ENCODE assay signal across 9 mouse cellular contexts in genomic region chr11:68585890-68586289, GRCm38 (mm10). TPM values are rescaled to one million over a fixed set of nuclear protein-coding genes. Genes with fewer than 3 reads are reported as not detected.
DNase-seq lines count a peak whose midpoint lies in the region; ATAC-seq and TF ChIP-seq lines count a peak whose summit lies in the region.
"Had no signal": no experiment of that assay in that cellular context is flagged by ENCODE, and none has a peak within 500 bp of the region (broad histone marks: within the 10 kb centered on the region; RNA-seq: fewer than 3 reads in every experiment).

No protein-coding gene starts in this region.

- DNase-seq in 416B (ENCODE audit: low read depth) (peak; percentile 17), NIH3T3 (ENCODE audit: low read depth) (peak; percentile 39)
- peak; percentile 63 for DNase-seq in kidney, postnatal 10 days
- DNase-seq in Muller cell, postnatal 12 days (ENCODE audit: inconsistent ontology term) = no peak

- H3K4me2 ChIP-seq in intestine, postnatal 0 days (replicated peaks; ENCODE audit: low read depth) = no peak overlapping the region
- no peak overlapping the region for H3K4me2 ChIP-seq in intestine, embryonic 16.5 days (ENCODE audit: low read depth, low read length)

- no peak overlapping the region for H3K9ac ChIP-seq in intestine, postnatal 0 days (ENCODE audit: low read depth, low read length)
- no peak overlapping the region for H3K9ac ChIP-seq in intestine, embryonic 16.5 days (ENCODE audit: low read depth, low read length)

- 25% methylated on average over 3 of the region's 3 CpGs for WGBS in intestine, postnatal 0 days
- WGBS in intestine, embryonic 16.5 days = 25% methylated on average over 3 of the region's 3 CpGs

- H3K9me3 ChIP-seq in intestine, postnatal 0 days (ENCODE audit: control insufficient read depth) = no peaks in the 10 kb centered on the region
- no peaks in the 10 kb centered on the region for H3K9me3 ChIP-seq in intestine, embryonic 16.5 days (ENCODE audit: control insufficient read depth, low read length)

- H3K4me1 ChIP-seq in intestine, postnatal 0 days (replicated peaks; ENCODE audit: control insufficient read depth, insufficient read depth, low read length) = no peaks in the 10 kb centered on the region
- peaks cover 5% of the 10 kb centered on the region for H3K4me1 ChIP-seq in intestine, embryonic 16.5 days (ENCODE audit: control insufficient read depth, insufficient read depth, low read length)

- peak; percentile 60 for TF ChIP-seq CTCF in intestine, postnatal 0 days (IDR thresholded peaks at IDR 0.05; ENCODE audit: low read depth)

- no peaks in the 10 kb centered on the region for H3K27me3 ChIP-seq in intestine, postnatal 0 days (replicated peaks; ENCODE audit: control insufficient read depth, insufficient read depth, low read length)
- no peaks in the 10 kb centered on the region for H3K27me3 ChIP-seq in intestine, embryonic 16.5 days (replicated peaks; ENCODE audit: control insufficient read depth, insufficient read depth, low read length)

- no peaks in the 10 kb centered on the region for H3K36me3 ChIP-seq in intestine, postnatal 0 days (ENCODE audit: control insufficient read depth, insufficient read depth)
- no peaks in the 10 kb centered on the region for H3K36me3 ChIP-seq in intestine, embryonic 16.5 days (ENCODE audit: control insufficient read depth, insufficient read depth, low read length)

- no peak overlapping the region for H3K27ac ChIP-seq in intestine, postnatal 0 days (ENCODE audit: low read depth, low read length)
- no peak overlapping the region for H3K27ac ChIP-seq in intestine, embryonic 16.5 days (ENCODE audit: low read length)

- no peak overlapping the region for H3K4me3 ChIP-seq in intestine, postnatal 0 days (ENCODE audit: low read depth, low read length)
- H3K4me3 ChIP-seq in intestine, embryonic 16.5 days (ENCODE audit: low read length) = no peak overlapping the region

- no peak for ATAC-seq in intestine, postnatal 0 days
- ATAC-seq in intestine, embryonic 16.5 days = no peak
- ATAC-seq in frontal cortex, adult (ENCODE audit: low TSS enrichment) = no peak
- no peak for ATAC-seq in cerebellum, adult (ENCODE audit: insufficient number of reproducible peaks, low FRiP score, low TSS enrichment)
- ATAC-seq: midbrain, embryonic 16.5 days had no signal

RNA-seq across cellular contexts. Expression of gene Ccdc42, which starts 0.9 kb away (rescaled TPM):
- 0.21 TPM in 1 of 2 replicates, not detected in the other for polyA plus RNA-seq in intestine, postnatal 0 days (2015; fragmentation: Nextera tagmentation; extraction: Ambion mirVana)
- polyA plus RNA-seq in intestine, embryonic 16.5 days (2015; fragmentation: Nextera tagmentation; extraction: Ambion mirVana) = 0.38 TPM in 1 of 2 replicates, not detected in the other

RNA-seq across cellular contexts. Expression of gene Mfsd6l, which starts 29.9 kb away (rescaled TPM):
- 7.7 and 8.3 TPM in 2 replicates for polyA plus RNA-seq in intestine, postnatal 0 days (2015; fragmentation: Nextera tagmentation; extraction: Ambion mirVana)
- 4.5 and 6.8 TPM in 2 replicates for polyA plus RNA-seq in intestine, embryonic 16.5 days (2015; fragmentation: Nextera tagmentation; extraction: Ambion mirVana)
